ENCODE assay signal across 12 mouse cellular contexts in genomic region chr10:20295961-20296360, GRCm38 (mm10). TPM values are rescaled to one million over a fixed set of nuclear protein-coding genes. Genes with fewer than 3 reads are reported as not detected.
DNase-seq lines count a peak whose midpoint lies in the region; ATAC-seq and TF ChIP-seq lines count a peak whose summit lies in the region.
"Had no signal": no experiment of that assay in that cellular context is flagged by ENCODE, and none has a peak within 500 bp of the region (broad histone marks: within the 10 kb centered on the region; RNA-seq: fewer than 3 reads in every experiment).

No protein-coding gene starts in this region.

- no peak overlapping the region for H3K4me3 ChIP-seq in liver, embryonic 12.5 days
- H3K4me3 ChIP-seq in CH12.LX (replicated peaks in 1 of 3; ENCODE audit: low read depth in 2 of 3, low read length in 2 of 3, poor library complexity in 1 of 3) (no peak overlapping the region), ES-E14 (ENCODE audit: insufficient read depth in 1 of 2, low read depth in 1 of 2, low read length in 2 of 2, poor library complexity in 1 of 2, severe bottlenecking in 1 of 2) (no peak overlapping the region)
- H3K4me3 ChIP-seq: myocyte; stomach, embryonic 15.5 days had no signal

- no peak overlapping the region for H3K9ac ChIP-seq in liver, embryonic 12.5 days
- no peak overlapping the region for H3K9ac ChIP-seq in CH12.LX (ENCODE audit: insufficient read depth, low read depth)
- no peak overlapping the region for H3K9ac ChIP-seq in ES-E14 (ENCODE audit: insufficient read depth, low read depth, low read length, poor library complexity, severe bottlenecking)
- H3K9ac ChIP-seq: stomach, embryonic 15.5 days had no signal

- 52% methylated on average over 5 of the region's 5 CpGs for WGBS in liver, embryonic 12.5 days (ENCODE audit: insufficient replicate concordance)

- no peaks in the 10 kb centered on the region for H3K4me1 ChIP-seq in liver, embryonic 12.5 days
- no peaks in the 10 kb centered on the region for H3K4me1 ChIP-seq in CH12.LX (ENCODE audit: control insufficient read depth in 1 of 2, insufficient read depth in 2 of 2)
- H3K4me1 ChIP-seq in ES-E14 (ENCODE audit: control insufficient read depth in 2 of 2, insufficient read depth in 2 of 2, low read length in 2 of 2, poor library complexity in 1 of 2), result peaks cover 7 to 15% of the 10 kb centered on the region in 2 experiments
- H3K4me1 ChIP-seq: stomach, embryonic 15.5 days had no signal

- dilution Hi-C loops in CH12.LX (cut with MboI; ENCODE audit: extremely low pct_ligation_motif_present, extremely low pct_unique_long_range_greater_than_20kb, low sequenced_read_pairs), result no loop called here

- no peaks in the 10 kb centered on the region for H3K27me3 ChIP-seq in liver, embryonic 12.5 days (replicated peaks)
- H3K27me3 ChIP-seq in CH12.LX (replicated peaks), result no peaks in the 10 kb centered on the region
- H3K27me3 ChIP-seq: stomach, embryonic 15.5 days had no signal

- ATAC-seq in liver, embryonic 12.5 days, result no peak
- ATAC-seq in megakaryocyte-erythroid progenitor cell, adult 5-6 weeks (replicated peaks; ENCODE audit: low FRiP score, low TSS enrichment, poor library complexity, severe bottlenecking), result peak; percentile 61

- DNase-seq in liver (peak; percentile 43), CH12.LX (ENCODE audit: extremely low read depth) (no peak), ES-E14 (ENCODE audit: low read depth, low spot score) (peak; percentile 50)
- DNase-seq in urinary bladder, postnatal 25 days (ENCODE audit: low spot score), result no peak
- no peak for DNase-seq in left cerebral cortex, adult 8-10 months (ENCODE audit: low spot score in 2 of 2)
- DNase-seq: gastrocnemius, postnatal 10 days; heart, postnatal 14 days; left cerebral cortex, postnatal 4 days had no signal

- no peak for TF ChIP-seq EP300 in CH12.LX (IDR thresholded peaks at IDR 0.05; ENCODE audit: low read length)

- TF ChIP-seq POLR2A in CH12.LX (IDR thresholded peaks at IDR 0.05; ENCODE audit: low read depth, low read length), result no peak

- H3K4me2 ChIP-seq in liver, embryonic 12.5 days, result no peak overlapping the region
- H3K4me2 ChIP-seq in CH12.LX (ENCODE audit: insufficient read depth, low read depth, poor library complexity, severe bottlenecking), result no peak overlapping the region
- H3K4me2 ChIP-seq: stomach, embryonic 15.5 days had no signal

- H3K9me3 ChIP-seq in liver, embryonic 12.5 days (replicated peaks), result no peaks in the 10 kb centered on the region
- H3K9me3 ChIP-seq in CH12.LX (replicated peaks; ENCODE audit: low read length) (no peaks in the 10 kb centered on the region), ES-E14 (ENCODE audit: control insufficient read depth, insufficient read depth, low read depth, low read length) (no peaks in the 10 kb centered on the region)
- H3K9me3 ChIP-seq: stomach, embryonic 15.5 days had no signal

- peak; percentile 13 to 26; a peak in 2 of 4 replicates for TF ChIP-seq CTCF in CH12.LX (conservative IDR thresholded peaks at IDR 0.05 in 1 of 2, IDR thresholded peaks at IDR 0.05 in 1 of 2; ENCODE audit: low read depth in 2 of 2, low read length in 2 of 2)

- H3K36me3 ChIP-seq in liver, embryonic 12.5 days, result no peaks in the 10 kb centered on the region
- H3K36me3 ChIP-seq in CH12.LX (replicated peaks in 1 of 2; ENCODE audit: control insufficient read depth in 1 of 2, insufficient read depth in 1 of 2, low read length in 1 of 2), result no peaks in the 10 kb centered on the region
- no peaks in the 10 kb centered on the region for H3K36me3 ChIP-seq in ES-E14 (ENCODE audit: control insufficient read depth, insufficient read depth, low read length, poor library complexity, severe bottlenecking)
- H3K36me3 ChIP-seq: stomach, embryonic 15.5 days had no signal

- TF ChIP-seq RAD21 in CH12.LX (IDR thresholded peaks at IDR 0.05; ENCODE audit: low read depth, low read length), result peak; percentile 1; the same call in 1 of the 2 replicates

- no peaks in the 10 kb centered on the region for H3K79me2 ChIP-seq in CH12.LX (replicated peaks; ENCODE audit: control insufficient read depth, extremely low read depth, insufficient read depth, poor library complexity, severe bottlenecking)

- no peak overlapping the region for H3K27ac ChIP-seq in liver, embryonic 12.5 days
- H3K27ac ChIP-seq in CH12.LX (ENCODE audit: insufficient read depth, low read depth) (no peak overlapping the region), ES-E14 (ENCODE audit: insufficient read depth, low read depth, low read length, poor library complexity, severe bottlenecking) (no peak overlapping the region)
- H3K27ac ChIP-seq: stomach, embryonic 15.5 days had no signal

- in situ Hi-C loops in CH12.LX (cut with MboI; ENCODE audit: low pct_ligation_motif_present, low pct_unique_long_range_greater_than_20kb, low sequenced_read_pairs) (no loop called here), ES-E14 (cut with MboI; ENCODE audit: low sequenced_read_pairs in 2 of 2, unreplicated experiment in 2 of 2) (no loop called here)

TF ChIP-seq in CH12.LX, 34 proteins besides CTCF, POLR2A, EP300 and RAD21 (continues in another document):
- TF ChIP-seq ZNF384 (IDR thresholded peaks at IDR 0.05; ENCODE audit: low read depth, low read length) (no peak), MXI1 (IDR thresholded peaks at IDR 0.05; ENCODE audit: low read depth, low read length) (no peak), KAT2A (IDR thresholded peaks at IDR 0.05; ENCODE audit: insufficient replicate concordance, low read length) (no peak), MAX (IDR thresholded peaks at IDR 0.05; ENCODE audit: low read length) (no peak), TCF12 (IDR thresholded peaks at IDR 0.05; ENCODE audit: low read depth, low read length) (no peak), ETS1 (conservative IDR thresholded peaks at IDR 0.05; ENCODE audit: low read depth, low read length) (no peak), TBP (conservative IDR thresholded peaks at IDR 0.05; ENCODE audit: low read depth, low read length) (no peak), MEF2A (IDR thresholded peaks at IDR 0.05; ENCODE audit: borderline replicate concordance, low read depth, low read length) (no peak), GABPA (IDR thresholded peaks at IDR 0.05; ENCODE audit: insufficient replicate concordance, low read depth, low read length) (no peak), UBTF (IDR thresholded peaks at IDR 0.05; ENCODE audit: low read depth, low read length) (no peak), ELF1 (IDR thresholded peaks at IDR 0.05; ENCODE audit: low read depth, low read length) (no peak), SMC3 (IDR thresholded peaks at IDR 0.05; ENCODE audit: low read depth, low read length) (no peak), CHD2 (IDR thresholded peaks at IDR 0.05; ENCODE audit: low read length) (no peak), ZKSCAN1 (IDR thresholded peaks at IDR 0.05; ENCODE audit: borderline replicate concordance, low read depth, low read length) (no peak), JUND (conservative IDR thresholded peaks at IDR 0.05; ENCODE audit: low read depth, low read length) (no peak), ZMIZ1 (IDR thresholded peaks at IDR 0.05; ENCODE audit: low read depth, low read length) (no peak), NRF1 (IDR thresholded peaks at IDR 0.05; ENCODE audit: low read depth, low read length) (no peak)

TF ChIP-seq in ES-E14, 5 proteins besides CTCF, POLR2A, EP300 and RAD21:
- TF ChIP-seq HCFC1 (IDR thresholded peaks at IDR 0.05; ENCODE audit: borderline replicate concordance, insufficient read depth, low read length), result no peak
- TF ChIP-seq MAFK (IDR thresholded peaks at IDR 0.05; ENCODE audit: insufficient read depth, low read depth, low read length), result no peak
- no peak for TF ChIP-seq CHD2 (IDR thresholded peaks at IDR 0.05; ENCODE audit: low read depth, low read length)
- TF ChIP-seq ZNF384 (IDR thresholded peaks at IDR 0.05; ENCODE audit: low read depth, low read length), result no peak

RNA-seq across cellular contexts. Expression of gene Bclaf1, which starts 16.3 kb away (rescaled TPM):
- polyA plus RNA-seq in liver, embryonic 12.5 days (2016; fragmentation: Nextera tagmentation; extraction: Ambion mirVana), result 79.3 and 80.4 TPM in 2 replicates
- total RNA-seq in CH12.LX (2012; rRNA removed), result 84.2 and 130 TPM in 2 replicates
- total RNA-seq in CH12.LX (2014; rRNA removed), result 186 and 208 TPM in 2 replicates
- polyA plus RNA-seq in CH12.LX (2012; ENCODE audit: insufficient read length, low read depth), result 242 and 246 TPM in 2 replicates
- total RNA-seq in ES-E14 (2012; rRNA removed), result 133 and 174 TPM in 2 replicates
- 292 and 335 TPM in 2 replicates for total RNA-seq in megakaryocyte-erythroid progenitor cell, adult 5-6 weeks (2014; fragmentation: Nextera tagmentation)
- 857 and 878 TPM in 2 replicates for total RNA-seq in megakaryocyte-erythroid progenitor cell, adult 5-6 weeks (2017)
- 100 to 1,000 TPM; 121 to 128 (median 124) TPM for total RNA-seq in left cerebral cortex, adult 8-10 months (2022)

RNA-seq across cellular contexts. Expression of gene Mtfr2, which starts 51.6 kb away (rescaled TPM):
- 3.4 and 4.7 TPM in 2 replicates for polyA plus RNA-seq in liver, embryonic 12.5 days (2016; fragmentation: Nextera tagmentation; extraction: Ambion mirVana)
- total RNA-seq in CH12.LX (2012; rRNA removed), result 4.0 and 4.4 TPM in 2 replicates
- 3.2 and 3.8 TPM in 2 replicates for total RNA-seq in CH12.LX (2014; rRNA removed)
- 15.3 and 16.9 TPM in 2 replicates for polyA plus RNA-seq in CH12.LX (2012; ENCODE audit: insufficient read length, low read depth)
- 18.3 and 19.6 TPM in 2 replicates for total RNA-seq in ES-E14 (2012; rRNA removed)
- 19.7 and 32.5 TPM in 2 replicates for total RNA-seq in megakaryocyte-erythroid progenitor cell, adult 5-6 weeks (2014; fragmentation: Nextera tagmentation)
- 7.7 and 12.5 TPM in 2 replicates for total RNA-seq in megakaryocyte-erythroid progenitor cell, adult 5-6 weeks (2017)
- total RNA-seq in left cerebral cortex, adult 8-10 months (2022), result under 1 TPM; 0.41 to 0.63 (median 0.54) TPM

Comparison
In these comparisons a context has a peak if more than half of its experiments do, and no peak if none do; other contexts are left out.
1. DNase-seq: peak in liver (single experiment) and ES-E14 (single experiment); none in CH12.LX (single experiment), urinary bladder, postnatal 25 days (single experiment) and left cerebral cortex, adult 8-10 months (0 of 2).